Mouse (Mus musculus) E14TG2a.4 (cell line): ENCODE measurements at regions not wholly inside any gene's neighbourhood (a gene's known extent, or its start where the extent isn't known, plus 50 kb on each side); places are given as distances from the start of the nearest gene placed in this dataset.

ENCODE experiments used
- CTCF ChIP-seq: conservative IDR thresholded peaks from 2 replicates; pipeline ENCODE4 v1.5.1; 2014; ENCODE audit warnings: low read length
- NANOG ChIP-seq: IDR thresholded peaks from 2 replicates; pipeline ENCODE4 v1.6.1; 2014; ENCODE audit warnings: borderline replicate concordance, low read length, mixed read lengths
- POU5F1 ChIP-seq: IDR thresholded peaks from 2 replicates; pipeline ENCODE4 v1.6.1; 2014; ENCODE audit warnings: low read length, borderline replicate concordance

DNA sequence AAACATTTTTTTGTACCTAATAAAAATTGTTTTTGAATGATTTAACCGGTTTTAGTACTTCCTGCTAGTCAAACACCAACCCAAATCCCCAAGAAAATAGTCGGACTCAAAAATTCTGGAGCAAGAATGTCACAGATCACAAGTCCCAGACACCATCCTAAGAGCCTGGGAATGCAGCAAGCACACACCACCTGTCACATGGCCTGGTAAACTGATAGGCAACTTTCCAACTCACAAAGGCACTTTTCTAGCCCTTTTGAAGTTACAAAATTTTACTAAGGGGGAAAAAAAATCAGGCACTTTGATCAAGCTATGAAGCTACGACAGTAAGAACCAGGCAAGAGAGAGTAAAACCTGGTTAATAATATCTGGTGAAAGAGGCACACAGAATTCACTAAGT is 70.7 kb upstream of the Tln2 start:
- no peak for TF ChIP-seq CTCF
- no peak for TF ChIP-seq POU5F1
- no peak for TF ChIP-seq NANOG
